8 mouse cellular contexts compared by ENCODE assay signal in genomic region chrX:112370577-112371410, GRCm38 (mm10). TPM values are rescaled to one million over a fixed set of nuclear protein-coding genes. Genes with fewer than 3 reads are reported as not detected.
DNase-seq lines count a peak whose midpoint lies in the region; ATAC-seq and TF ChIP-seq lines count a peak whose summit lies in the region.
"Not testable (repeated sequence)": the region's sequence is repeated elsewhere in the genome, so short reads cannot be mapped to it uniquely, and the experiment has no call there.

No protein-coding gene starts in this region.

- WGBS in forebrain, postnatal 0 days: 87% methylated on average over 5 of the region's 5 CpGs
- 66% methylated on average over 5 of the region's 5 CpGs for WGBS in liver, embryonic 12.5 days (ENCODE audit: insufficient replicate concordance)
- 83% methylated on average over 5 of the region's 5 CpGs for WGBS in stomach, embryonic 15.5 days

- H3K9me3 ChIP-seq in CH12.LX (replicated peaks; ENCODE audit: low read length); forebrain, postnatal 0 days (ENCODE audit: low read length); liver, embryonic 12.5 days (replicated peaks); stomach, embryonic 15.5 days: not testable (repeated sequence)

- not testable (repeated sequence) for TF ChIP-seq POLR2A in CH12.LX (IDR thresholded peaks at IDR 0.05; ENCODE audit: low read depth, low read length)

- TF ChIP-seq RAD21 in CH12.LX (IDR thresholded peaks at IDR 0.05; ENCODE audit: low read depth, low read length): not testable (repeated sequence)

- H3K9ac ChIP-seq in CH12.LX (ENCODE audit: insufficient read depth, low read depth); forebrain, postnatal 0 days; liver, embryonic 12.5 days; stomach, embryonic 15.5 days: not testable (repeated sequence)

- H3K4me2 ChIP-seq in CH12.LX (ENCODE audit: insufficient read depth, low read depth, poor library complexity, severe bottlenecking); forebrain, postnatal 0 days (ENCODE audit: low read depth); liver, embryonic 12.5 days; stomach, embryonic 15.5 days: not testable (repeated sequence)

- H3K36me3 ChIP-seq in CH12.LX (replicated peaks in 1 of 2; ENCODE audit: control insufficient read depth in 1 of 2, insufficient read depth in 1 of 2, low read length in 1 of 2); forebrain, postnatal 0 days (ENCODE audit: insufficient read depth); liver, embryonic 12.5 days; stomach, embryonic 15.5 days: not testable (repeated sequence)

- not testable (repeated sequence) for TF ChIP-seq EP300 in CH12.LX (IDR thresholded peaks at IDR 0.05; ENCODE audit: low read length)

- in situ Hi-C loops in CH12.LX (cut with MboI; ENCODE audit: low pct_ligation_motif_present, low pct_unique_long_range_greater_than_20kb, low sequenced_read_pairs): not testable (repeated sequence)

- not testable (repeated sequence) for H3K27ac ChIP-seq in CH12.LX (ENCODE audit: insufficient read depth, low read depth); forebrain, postnatal 0 days (ENCODE audit: low read depth, low read length); liver, embryonic 12.5 days; stomach, embryonic 15.5 days

- not testable (repeated sequence) for H3K4me1 ChIP-seq in CH12.LX (ENCODE audit: control insufficient read depth in 1 of 2, insufficient read depth in 2 of 2); forebrain, postnatal 0 days (ENCODE audit: insufficient read depth); liver, embryonic 12.5 days; stomach, embryonic 15.5 days

- not testable (repeated sequence) for H3K79me2 ChIP-seq in CH12.LX (replicated peaks; ENCODE audit: control insufficient read depth, extremely low read depth, insufficient read depth, poor library complexity, severe bottlenecking)

- not testable (repeated sequence) for TF ChIP-seq CTCF in CH12.LX (conservative IDR thresholded peaks at IDR 0.05 in 1 of 2, IDR thresholded peaks at IDR 0.05 in 1 of 2; ENCODE audit: low read depth in 2 of 2, low read length in 2 of 2); forebrain, postnatal 0 days (IDR thresholded peaks at IDR 0.05; ENCODE audit: low read depth)

- not testable (repeated sequence) for H3K4me3 ChIP-seq in CH12.LX (replicated peaks in 1 of 3; ENCODE audit: low read depth in 2 of 3, low read length in 2 of 3, poor library complexity in 1 of 3); forebrain, postnatal 0 days (ENCODE audit: low read depth, low read length); liver, embryonic 12.5 days; stomach, embryonic 15.5 days (replicated peaks)

- peak; percentile 65 for DNase-seq in CH12.LX (ENCODE audit: extremely low read depth)
- DNase-seq in cerebellum, adult 11-12 months: peak; percentile 45
- peak; percentile 10 for DNase-seq in forebrain, postnatal 0 days
- DNase-seq in heart, postnatal 10 days: peak; percentile 12 to 28
- peak; percentile 22 for DNase-seq in kidney, postnatal 14 days
- DNase-seq in naive thymus-derived CD4-positive, alpha-beta T cell, adult 2 months (ENCODE audit: low read depth): peak; percentile 57

- dilution Hi-C loops in CH12.LX (cut with MboI; ENCODE audit: extremely low pct_ligation_motif_present, extremely low pct_unique_long_range_greater_than_20kb, low sequenced_read_pairs): not testable (repeated sequence)

- peak; percentile 89 for ATAC-seq in forebrain, postnatal 0 days
- peak; percentile 97 for ATAC-seq in liver, embryonic 12.5 days
- peak; percentile 99 for ATAC-seq in stomach, embryonic 15.5 days (ENCODE audit: insufficient read depth, low FRiP score, low read depth)

- not testable (repeated sequence) for H3K27me3 ChIP-seq in CH12.LX (replicated peaks); forebrain, postnatal 0 days (ENCODE audit: insufficient read depth, low read length); liver, embryonic 12.5 days (replicated peaks); stomach, embryonic 15.5 days (replicated peaks)

- intact Hi-C loops in heart, postnatal 10 days (cut with DNase I): not testable (repeated sequence)

RNA-seq across cellular contexts. Expression of gene Satl1, which starts 35.8 kb away (rescaled TPM):
- total RNA-seq in CH12.LX (2012; rRNA removed): not detected in 2 replicates
- total RNA-seq in CH12.LX (2014; rRNA removed): not detected in 2 replicates
- not detected in 2 replicates for polyA plus RNA-seq in CH12.LX (2012; ENCODE audit: insufficient read length, low read depth)
- not detected in 2 replicates for total RNA-seq in forebrain, postnatal 0 days (2014; rRNA removed)
- not detected in 2 replicates for polyA plus RNA-seq in forebrain, postnatal 0 days (2015; fragmentation: Nextera tagmentation; extraction: Ambion mirVana)
- not detected for total RNA-seq in heart, postnatal 10 days (2021)
- not detected in 2 replicates for polyA plus RNA-seq in liver, embryonic 12.5 days (2016; fragmentation: Nextera tagmentation; extraction: Ambion mirVana)
- not detected in 2 replicates for polyA plus RNA-seq in stomach, embryonic 15.5 days (2015; fragmentation: Nextera tagmentation; extraction: Ambion mirVana)

RNA-seq across cellular contexts. Expression of gene Apool, which starts 59.7 kb away (rescaled TPM):
- total RNA-seq in CH12.LX (2012; rRNA removed) (27.6 and 27.9 TPM in 2 replicates), CH12.LX (2014; rRNA removed) (58.0 and 69.7 TPM in 2 replicates)
- 28.0 and 31.3 TPM in 2 replicates for polyA plus RNA-seq in CH12.LX (2012; ENCODE audit: insufficient read length, low read depth)
- 6.0 and 6.4 TPM in 2 replicates for total RNA-seq in forebrain, postnatal 0 days (2014; rRNA removed)
- 11.1 and 12.0 TPM in 2 replicates for polyA plus RNA-seq in forebrain, postnatal 0 days (2015; fragmentation: Nextera tagmentation; extraction: Ambion mirVana)
- total RNA-seq in heart, postnatal 10 days (2021): 10 to 100 TPM; 64.1 to 69.3 TPM
- 27.9 and 29.3 TPM in 2 replicates for polyA plus RNA-seq in liver, embryonic 12.5 days (2016; fragmentation: Nextera tagmentation; extraction: Ambion mirVana)
- 47.5 and 48.2 TPM in 2 replicates for polyA plus RNA-seq in stomach, embryonic 15.5 days (2015; fragmentation: Nextera tagmentation; extraction: Ambion mirVana)

Comparison
In these comparisons a context has a peak if more than half of its experiments do, and no peak if none do; other contexts are left out.
1. DNase-seq: peak in every context shown above with its lines; median percentile 65 in CH12.LX; 57 in naive thymus-derived CD4-positive, alpha-beta T cell, adult 2 months; 45 in cerebellum, adult 11-12 months; 22 in kidney, postnatal 14 days; 20 in heart, postnatal 10 days; 10 in forebrain, postnatal 0 days.